Mouse (Mus musculus) midbrain, embryonic 14.5 days (tissue): ENCODE measurements around the gene Gng3. TPM values are rescaled to one million over a fixed set of nuclear protein-coding genes. Genes with fewer than 3 reads are reported as not detected.
"Not testable (repeated sequence)": the region's sequence is repeated elsewhere in the genome, so short reads cannot be mapped to it uniquely, and the experiment has no call there.

ENCODE experiments used
- ATAC-seq: fragments of 200-750 bp; cut with Nextera tagmentation; 2 replicates; pipeline ENCODE4 v1.8.0; 2017; ENCODE audit warnings: moderate number of reproducible peaks, moderate library complexity; ENCODE audit not compliant: low FRiP score, low TSS enrichment
- DNase-seq: peaks from one replicate; pipeline ENCODE4 v3.0.0-alpha.2; 2015
- H3K27ac ChIP-seq: fragments of 300-500 bp; sonication (generic); replicated peaks from 2 replicates; pipeline ENCODE4 v1.5.1; 2014; ENCODE audit warnings: mild to moderate bottlenecking, low read depth, low read length, moderate library complexity
- H3K27me3 ChIP-seq: fragments of 300-500 bp; sonication (generic); 2 replicates; pipeline ENCODE4 v1.6.1; 2014; ENCODE audit warnings: low read length, control low read depth, mixed read lengths; ENCODE audit not compliant: control insufficient read depth, insufficient read depth
- H3K36me3 ChIP-seq: fragments of 300-500 bp; sonication (generic); 2 replicates; pipeline ENCODE4 v1.6.1; 2014; ENCODE audit warnings: low read length, control low read depth; ENCODE audit not compliant: control insufficient read depth, insufficient read depth
- H3K4me1 ChIP-seq: fragments of 300-500 bp; sonication (generic); 2 replicates; pipeline ENCODE4 v1.6.1; 2014; ENCODE audit warnings: mild to moderate bottlenecking, antibody characterized with exemption, low read length, control low read depth; ENCODE audit not compliant: control insufficient read depth, insufficient read depth
- H3K4me2 ChIP-seq: fragments of 300-500 bp; sonication (generic); 2 replicates; pipeline ENCODE4 v1.6.1; 2014; ENCODE audit warnings: mild to moderate bottlenecking, low read length, moderate library complexity
- H3K4me3 ChIP-seq: fragments of 300-500 bp; sonication (generic); replicated peaks from 2 replicates; pipeline ENCODE4 v1.5.1; 2014; ENCODE audit warnings: low read depth, low read length
- H3K9ac ChIP-seq: fragments of 300-500 bp; sonication (generic); replicated peaks from 2 replicates; pipeline ENCODE4 v1.6.1; 2014; ENCODE audit warnings: mild to moderate bottlenecking, low read length, moderate library complexity
- H3K9me3 ChIP-seq: fragments of 300-500 bp; sonication (generic); 2 replicates; pipeline ENCODE4 v1.6.1; 2016; ENCODE audit warnings: low read length, control low read depth, mixed read lengths; ENCODE audit not compliant: control insufficient read depth
- WGBS: fragments of 180-500 bp; shearing (Covaris S2); extraction: QIAGEN DNeasy Blood & Tissue Kit; methylation state at CpG from one replicate; pipeline ENCODE4 v1.1.7; 2014; 5-methylcytosine and 5-hydroxymethylcytosine counted together
- polyA plus RNA-seq: library from polyadenylated mRNA; unstranded; fragments of >200 nt; fragmentation: Nextera tagmentation; extraction: Ambion mirVana; gene quantifications from 2 replicates; pipeline ENCODE4 v1.2.1, GENCODE M21; 2014

Gene Gng3
- polyA plus RNA-seq, 1 experiment from 2014 or later = 466 TPM

- H3K9me3 ChIP-seq = no peaks in the 10 kb centered on the region
- WGBS = 6% methylated on average over 15 of the region's 15 CpGs
- peaks cover 41% of the 10 kb centered on the region for H3K36me3 ChIP-seq
- peaks cover 25% of the 10 kb centered on the region for H3K4me1 ChIP-seq
- peak overlapping the region; percentile 68 for H3K4me3 ChIP-seq
- DNase-seq = peak; percentile 65
- no peak for ATAC-seq
- H3K27me3 ChIP-seq = no peaks in the 10 kb centered on the region
- peak overlapping the region; percentile 86 for H3K9ac ChIP-seq
- peak overlapping the region; percentile 99 for H3K27ac ChIP-seq
- H3K4me2 ChIP-seq = peak overlapping the region; percentile 81
These were observed 808 bp downstream of the Gng3 start for GRCm38 (mm10) chr19:8838041-8838730.

- H3K27me3 ChIP-seq = no peaks in the 10 kb centered on the region
- peak; percentile 71 for ATAC-seq
- DNase-seq = peak; percentile 94
- peak within 1 kb of the TSS; percentile 86 for H3K9ac ChIP-seq
- peak within 1 kb of the TSS; percentile 81 for H3K4me2 ChIP-seq
- peaks cover 25% of the 10 kb centered on the region for H3K4me1 ChIP-seq
- peaks cover 43% of the 10 kb centered on the region for H3K36me3 ChIP-seq
- H3K9me3 ChIP-seq = no peaks in the 10 kb centered on the region
- H3K27ac ChIP-seq = peak within 1 kb of the TSS; percentile 99
- WGBS = under 1% methylated on average over 38 of the region's 38 CpGs
- H3K4me3 ChIP-seq = peak within 1 kb of the TSS; percentile 68
These were observed 1.7 kb downstream of the Gng3 start, which contains the start of gene Bscl2 for GRCm38 (mm10) chr19:8837251-8837791. Bscl2 (plus strand) TSS chr19:8837467.

GRCm38 (mm10) chr19:8836327-8836726 lies 2.7 kb downstream of the Gng3 start:
- H3K27ac ChIP-seq = peak overlapping the region; percentile 99
- peaks cover 25% of the 10 kb centered on the region for H3K4me1 ChIP-seq

GRCm38 (mm10) chr19:8832971-8833370 lies 6.0 kb downstream of the Gng3 start:
- H3K27ac ChIP-seq = no peak overlapping the region
- 93% methylated on average over 4 of the region's 4 CpGs for WGBS

More at GRCm38 (mm10) chr19:8836327-8836726, 2.7 kb downstream of the Gng3 start:
- not testable (repeated sequence) for ATAC-seq, H3K4me3 ChIP-seq, DNase-seq, H3K9ac ChIP-seq, H3K27me3 ChIP-seq, H3K9me3 ChIP-seq
- WGBS = 95% methylated on average over 10 of the region's 10 CpGs
- H3K36me3 ChIP-seq = peaks cover 50% of the 10 kb centered on the region
- peak overlapping the region; percentile 81 for H3K4me2 ChIP-seq

GRCm38 (mm10) chr19:8831262-8831661 lies 7.7 kb downstream of the Gng3 start:
- no peak overlapping the region for H3K4me2 ChIP-seq
- no peaks in the 10 kb centered on the region for H3K27me3 ChIP-seq
- no peak overlapping the region for H3K4me3 ChIP-seq
- H3K9me3 ChIP-seq = no peaks in the 10 kb centered on the region
- H3K27ac ChIP-seq = no peak overlapping the region
- H3K4me1 ChIP-seq = peaks cover 2% of the 10 kb centered on the region; the same call in 1 of the 2 replicates
- ATAC-seq (no peak), DNase-seq (peak; percentile 24)
- peaks cover 97% of the 10 kb centered on the region for H3K36me3 ChIP-seq
- 82% methylated on average over 11 of the region's 11 CpGs for WGBS
- H3K9ac ChIP-seq = no peak overlapping the region

More at GRCm38 (mm10) chr19:8832971-8833370, 6.0 kb downstream of the Gng3 start:
- ATAC-seq (no peak), DNase-seq (no peak)
- H3K27me3 ChIP-seq = no peaks in the 10 kb centered on the region
- peaks cover 7% of the 10 kb centered on the region; the same call in 1 of the 2 replicates for H3K4me1 ChIP-seq
- H3K4me3 ChIP-seq = no peak overlapping the region
- no peaks in the 10 kb centered on the region for H3K9me3 ChIP-seq
- H3K36me3 ChIP-seq = peaks cover 80% of the 10 kb centered on the region
- H3K9ac ChIP-seq = no peak overlapping the region
- H3K4me2 ChIP-seq = no peak overlapping the region

- Histone ChIP-seq H3K9me3 (no peaks in the 10 kb centered on the region), H3K4me3 (no peak overlapping the region), H3K4me1 (no peaks in the 10 kb centered on the region), H3K4me2 (no peak overlapping the region), H3K36me3 (peaks cover 99% of the 10 kb centered on the region), H3K9ac (no peak overlapping the region), H3K27me3 (no peaks in the 10 kb centered on the region), H3K27ac (no peak overlapping the region)
- DNase-seq (no peak), ATAC-seq (no peak)
- WGBS = 95% methylated on average over 8 of the region's 8 CpGs
These were observed 8.3 kb downstream of the Gng3 start for GRCm38 (mm10) chr19:8830664-8831063.

- no peak within 1 kb of the TSS for H3K4me3 ChIP-seq
- H3K27ac ChIP-seq = no peak within 1 kb of the TSS
- H3K27me3 ChIP-seq = no peaks in the 10 kb centered on the region
- H3K36me3 ChIP-seq = peaks cover 97% of the 10 kb centered on the region
- 86% methylated on average over 8 of the region's 8 CpGs for WGBS
- no peak within 1 kb of the TSS for H3K4me2 ChIP-seq
- DNase-seq = no peak
- H3K9me3 ChIP-seq = no peaks in the 10 kb centered on the region
- no peak for ATAC-seq
- no peaks in the 10 kb centered on the region for H3K4me1 ChIP-seq
- no peak within 1 kb of the TSS for H3K9ac ChIP-seq
These were observed 9.3 kb downstream of the Gng3 start, which contains the start of gene AC129217.1 for GRCm38 (mm10) chr19:8829660-8830059. AC129217.1 (plus strand) TSS chr19:8829773.

GRCm38 (mm10) chr19:8822696-8823095 lies 16.3 kb downstream of the Gng3 start:
- Histone ChIP-seq H3K4me1 (peaks cover 24% of the 10 kb centered on the region), H3K4me2 (peak overlapping the region; percentile 79), H3K27ac (no peak overlapping the region), H3K36me3 (peaks cover 50% of the 10 kb centered on the region), H3K4me3 (peak overlapping the region; percentile 98), H3K27me3 (no peaks in the 10 kb centered on the region), H3K9ac (peak overlapping the region; percentile 92; the same call in 1 of the 2 replicates), H3K9me3 (no peaks in the 10 kb centered on the region)
- ATAC-seq (no peak), DNase-seq (no peak)
- WGBS = 55% methylated on average over 8 of the region's 8 CpGs
